Mouse (Mus musculus): ENCODE data around the gene Polr3b.

DNA sequence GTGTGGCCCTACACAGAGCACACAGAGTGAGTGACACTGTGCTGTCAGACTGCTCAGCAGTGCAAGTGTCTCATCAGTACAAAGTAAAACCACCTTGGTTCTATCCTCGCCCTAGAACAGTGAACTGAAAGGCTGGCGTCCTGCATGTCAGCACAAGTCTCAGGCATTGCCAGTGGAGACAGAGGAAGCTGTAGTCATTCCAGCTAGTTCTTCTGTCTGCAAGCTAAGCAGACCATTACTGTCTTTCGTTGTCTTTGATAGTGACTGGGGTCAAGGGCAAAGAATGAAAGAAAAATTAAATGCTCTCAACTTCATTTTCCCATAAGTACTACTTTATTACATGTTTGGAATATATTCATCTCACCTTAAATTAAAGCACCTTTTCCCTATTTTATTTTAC lies 67.8 kb downstream of the Polr3b start:
- TF ChIP-seq CTCF (IDR thresholded peaks at IDR 0.05; ENCODE audit: low read depth) (no peak), EP300 (IDR thresholded peaks at IDR 0.05; ENCODE audit: low read depth) (no peak)

Data from heart, postnatal 0 days (tissue).